Mouse (Mus musculus) midbrain, embryonic 12.5 days (tissue): Measurements from ENCODE around the gene Vgll4. TPM values are rescaled to one million over a fixed set of nuclear protein-coding genes. Genes with fewer than 3 reads are reported as not detected.

Experiments used
- ATAC-seq: fragments of 200-750 bp; cut with Nextera tagmentation; 2 replicates; pipeline ENCODE4 v1.8.0; 2017; ENCODE audit warnings: low read depth, moderate TSS enrichment, moderate library complexity; ENCODE audit not compliant: low FRiP score
- H3K27ac ChIP-seq: fragments of 300-500 bp; sonication (generic); replicated peaks from 2 replicates; pipeline ENCODE4 v1.5.1; 2016; ENCODE audit warnings: mild to moderate bottlenecking
- H3K27me3 ChIP-seq: fragments of 300-500 bp; sonication (generic); 2 replicates; pipeline ENCODE4 v1.6.1; 2016; ENCODE audit warnings: mild to moderate bottlenecking
- H3K36me3 ChIP-seq: fragments of 300-500 bp; sonication (generic); 2 replicates; pipeline ENCODE4 v1.6.1; 2016
- H3K4me1 ChIP-seq: fragments of 300-500 bp; sonication (generic); 2 replicates; pipeline ENCODE4 v1.6.1; 2016
- H3K4me2 ChIP-seq: fragments of 300-500 bp; sonication (generic); replicated peaks from 2 replicates; pipeline ENCODE4 v1.6.1; 2016; ENCODE audit warnings: mild to moderate bottlenecking, moderate library complexity
- H3K4me3 ChIP-seq: fragments of 300-500 bp; sonication (generic); 2 replicates; pipeline ENCODE4 v1.5.1; 2016; ENCODE audit warnings: mild to moderate bottlenecking
- H3K9ac ChIP-seq: fragments of 300-500 bp; sonication (generic); replicated peaks from 2 replicates; pipeline ENCODE4 v1.6.1; 2016; ENCODE audit warnings: mild to moderate bottlenecking, moderate library complexity
- H3K9me3 ChIP-seq: fragments of 300-500 bp; sonication (generic); 2 replicates; pipeline ENCODE4 v1.6.1; 2016; ENCODE audit warnings: mild to moderate bottlenecking
- WGBS: fragments of 180-500 bp; shearing (Covaris S2); methylation state at CpG from one replicate; pipeline ENCODE4 v1.1.7; 2016; 5-methylcytosine and 5-hydroxymethylcytosine counted together
- polyA plus RNA-seq: library from polyadenylated mRNA; unstranded; fragments of >200 nt; fragmentation: Nextera tagmentation; extraction: Ambion mirVana; gene quantifications from 2 replicates; pipeline ENCODE4 v1.2.1, GENCODE M21; 2016

Vgll4 gene
- polyA plus RNA-seq, 1 experiment from 2014 or later = 85.6 TPM

DNA sequence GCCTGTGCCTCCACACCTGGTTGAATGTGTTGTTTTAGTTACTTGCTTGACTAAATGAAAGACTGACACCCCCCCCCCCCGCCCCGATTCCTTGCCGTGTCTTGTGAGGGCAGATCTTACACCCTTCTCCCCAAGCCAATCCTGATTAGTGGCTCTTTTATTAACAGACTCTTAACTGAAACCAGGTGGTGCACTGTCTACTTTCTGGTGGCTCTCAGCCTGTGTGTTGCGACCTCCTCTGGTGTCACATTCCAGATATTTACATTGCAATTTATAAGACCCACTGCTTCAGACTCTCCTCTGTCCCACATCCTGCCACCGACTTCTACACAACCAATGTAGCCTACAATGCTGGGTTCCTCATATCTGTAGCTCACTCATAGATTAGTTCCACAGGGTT lies 27.7 kb upstream of the Vgll4 start:
- Histone ChIP-seq H3K27me3 (no peaks in the 10 kb centered on the region), H3K27ac (no peak overlapping the region), H3K9ac (no peak overlapping the region), H3K9me3 (no peaks in the 10 kb centered on the region), H3K4me2 (no peak overlapping the region), H3K36me3 (0 out of 2 replicates have a peak, but pooled peaks cover 4% of the 10 kb centered on the region), H3K4me1 (no peaks in the 10 kb centered on the region), H3K4me3 (no peak overlapping the region)
- 75% methylated on average over 5 of the region's 5 CpGs for WGBS
- ATAC-seq = no peak

DNA sequence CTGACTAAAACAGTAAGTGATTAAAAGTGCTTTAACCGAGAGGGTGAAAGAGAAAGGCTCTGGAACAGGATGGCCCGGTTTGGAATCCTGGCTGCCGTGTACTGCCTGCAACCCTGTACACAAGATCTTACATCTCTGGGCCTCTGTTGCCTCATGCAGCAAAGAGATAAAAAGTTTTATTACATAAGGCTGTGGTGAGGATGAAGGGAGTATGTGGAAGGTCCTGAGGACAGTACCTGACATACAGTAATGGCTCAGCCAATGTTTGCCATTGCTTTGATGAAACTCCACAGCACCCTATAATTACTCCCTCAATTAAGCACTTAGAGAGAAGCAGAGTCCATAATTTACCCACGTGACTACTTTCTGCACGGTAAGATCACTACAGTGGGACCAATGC lies 27.1 kb upstream of the Vgll4 start:
- no peak overlapping the region for H3K4me3 ChIP-seq
- 90% methylated on average over 5 of the region's 5 CpGs for WGBS
- H3K9me3 ChIP-seq = no peaks in the 10 kb centered on the region
- 0 out of 2 replicates have a peak, but pooled peaks cover 4% of the 10 kb centered on the region for H3K36me3 ChIP-seq
- H3K4me1 ChIP-seq = no peaks in the 10 kb centered on the region
- no peak overlapping the region for H3K4me2 ChIP-seq
- ATAC-seq = no peak
- no peak overlapping the region for H3K27ac ChIP-seq
- H3K27me3 ChIP-seq = no peaks in the 10 kb centered on the region
- no peak overlapping the region for H3K9ac ChIP-seq

DNA sequence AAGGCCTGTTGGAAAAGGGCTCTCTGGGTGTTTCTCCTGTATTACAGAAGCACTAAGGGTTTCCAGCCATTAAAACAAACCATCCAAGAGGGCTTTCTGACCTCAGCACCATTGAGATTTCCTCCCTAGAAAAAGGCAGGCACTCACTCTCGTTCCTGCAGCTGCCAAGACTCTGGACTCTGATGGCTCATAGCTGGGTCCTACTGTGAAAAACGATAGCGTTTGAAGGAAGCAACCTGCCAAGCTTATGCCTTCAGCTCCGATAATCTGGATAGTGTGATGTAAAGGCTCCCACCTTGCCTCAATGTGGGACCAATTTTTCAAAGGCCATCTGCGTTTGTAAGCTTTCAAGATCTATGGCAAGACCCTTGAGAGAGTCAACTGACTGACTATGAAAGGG lies 24.3 kb upstream of the Vgll4 start:
- no peak for ATAC-seq
- Histone ChIP-seq H3K4me1 (no peaks in the 10 kb centered on the region), H3K4me2 (no peak overlapping the region), H3K4me3 (no peak overlapping the region), H3K9ac (no peak overlapping the region), H3K27ac (no peak overlapping the region), H3K9me3 (no peaks in the 10 kb centered on the region), H3K36me3 (no peaks in the 10 kb centered on the region), H3K27me3 (no peaks in the 10 kb centered on the region)
- WGBS = 92% methylated on average over 5 of the region's 5 CpGs

DNA sequence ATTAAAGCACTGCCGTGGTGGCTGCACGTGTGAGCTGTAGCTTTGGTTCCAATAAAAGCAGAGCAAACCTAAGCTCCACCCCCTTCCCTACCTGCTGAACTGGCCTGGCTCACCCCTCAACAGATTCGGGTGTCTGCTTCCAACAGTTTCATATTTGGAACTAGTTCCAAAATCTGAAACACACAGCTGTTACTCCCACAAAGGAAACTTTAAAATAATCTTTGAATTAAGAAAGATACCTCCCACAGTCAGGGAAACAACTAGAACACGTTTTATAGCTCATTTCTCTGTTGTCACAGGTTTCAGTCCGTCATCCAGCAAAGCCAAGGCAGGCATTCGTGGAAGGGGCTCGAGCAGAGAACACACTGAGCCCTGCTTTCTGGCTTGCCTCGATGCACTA lies 23.9 kb upstream of the Vgll4 start:
- H3K27me3 ChIP-seq = no peaks in the 10 kb centered on the region
- H3K9ac ChIP-seq = no peak overlapping the region
- WGBS = 81% methylated on average over 8 of the region's 8 CpGs
- no peak overlapping the region for H3K4me3 ChIP-seq
- H3K27ac ChIP-seq = no peak overlapping the region
- 0 out of 2 replicates have a peak, but pooled peaks cover 2% of the 10 kb centered on the region for H3K4me1 ChIP-seq
- no peak for ATAC-seq
- H3K9me3 ChIP-seq = no peaks in the 10 kb centered on the region
- no peak overlapping the region for H3K4me2 ChIP-seq
- H3K36me3 ChIP-seq = no peaks in the 10 kb centered on the region

DNA sequence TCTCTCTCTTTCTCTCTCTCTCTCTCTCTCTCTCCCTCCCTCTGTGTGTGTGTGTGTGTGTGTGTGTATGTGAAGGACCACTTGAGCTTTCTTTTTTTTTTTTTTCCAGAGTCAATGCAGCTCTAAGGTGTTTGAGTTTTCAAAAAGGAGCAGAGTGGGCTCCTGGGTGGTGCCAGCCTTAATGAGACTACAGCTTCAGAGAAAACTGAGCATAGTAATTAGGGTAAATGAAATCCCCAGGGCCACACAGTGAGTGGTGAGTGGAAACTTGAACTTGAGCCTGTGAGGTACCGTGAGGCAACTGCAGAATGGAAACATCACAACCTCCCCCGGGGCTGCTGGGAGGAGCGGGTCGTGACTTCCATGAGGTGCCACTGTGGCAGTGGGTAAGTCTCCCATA lies 22.1 kb upstream of the Vgll4 start:
- H3K4me3 ChIP-seq = no peak overlapping the region
- H3K36me3 ChIP-seq = no peaks in the 10 kb centered on the region
- no peak overlapping the region for H3K9ac ChIP-seq
- no peaks in the 10 kb centered on the region for H3K27me3 ChIP-seq
- no peak for ATAC-seq
- no peak overlapping the region for H3K4me2 ChIP-seq
- 0 out of 2 replicates have a peak, but pooled peaks cover 3% of the 10 kb centered on the region for H3K4me1 ChIP-seq
- WGBS = 94% methylated on average over 4 of the region's 4 CpGs
- no peak overlapping the region for H3K27ac ChIP-seq
- no peaks in the 10 kb centered on the region for H3K9me3 ChIP-seq

DNA sequence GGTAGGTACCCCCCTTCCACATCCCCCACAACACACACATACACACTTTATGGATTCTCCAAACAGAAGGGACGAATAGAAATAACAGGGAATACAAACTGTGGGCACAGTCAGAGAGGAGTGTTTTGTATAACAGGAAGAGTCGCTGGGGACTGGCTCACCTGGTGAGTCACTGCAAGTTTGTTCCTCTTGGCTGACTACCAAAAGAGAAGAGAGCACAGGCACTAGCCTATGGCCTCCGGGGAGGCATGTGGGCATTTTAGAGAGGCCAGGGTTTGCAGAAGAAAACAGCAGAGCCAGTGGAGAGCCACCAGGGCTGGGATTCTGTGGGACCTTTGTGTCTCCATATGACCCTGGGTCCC lies 18.8 kb upstream of the Vgll4 start:
- H3K36me3 ChIP-seq = no peaks in the 10 kb centered on the region
- WGBS = 83% methylated on average over 3 of the region's 3 CpGs
- H3K27me3 ChIP-seq = no peaks in the 10 kb centered on the region
- H3K4me2 ChIP-seq = no peak overlapping the region
- no peak overlapping the region for H3K4me3 ChIP-seq
- no peak for ATAC-seq
- no peaks in the 10 kb centered on the region for H3K9me3 ChIP-seq
- H3K9ac ChIP-seq = no peak overlapping the region
- H3K27ac ChIP-seq = no peak overlapping the region
- H3K4me1 ChIP-seq = 0 out of 2 replicates have a peak, but pooled peaks cover 3% of the 10 kb centered on the region

DNA sequence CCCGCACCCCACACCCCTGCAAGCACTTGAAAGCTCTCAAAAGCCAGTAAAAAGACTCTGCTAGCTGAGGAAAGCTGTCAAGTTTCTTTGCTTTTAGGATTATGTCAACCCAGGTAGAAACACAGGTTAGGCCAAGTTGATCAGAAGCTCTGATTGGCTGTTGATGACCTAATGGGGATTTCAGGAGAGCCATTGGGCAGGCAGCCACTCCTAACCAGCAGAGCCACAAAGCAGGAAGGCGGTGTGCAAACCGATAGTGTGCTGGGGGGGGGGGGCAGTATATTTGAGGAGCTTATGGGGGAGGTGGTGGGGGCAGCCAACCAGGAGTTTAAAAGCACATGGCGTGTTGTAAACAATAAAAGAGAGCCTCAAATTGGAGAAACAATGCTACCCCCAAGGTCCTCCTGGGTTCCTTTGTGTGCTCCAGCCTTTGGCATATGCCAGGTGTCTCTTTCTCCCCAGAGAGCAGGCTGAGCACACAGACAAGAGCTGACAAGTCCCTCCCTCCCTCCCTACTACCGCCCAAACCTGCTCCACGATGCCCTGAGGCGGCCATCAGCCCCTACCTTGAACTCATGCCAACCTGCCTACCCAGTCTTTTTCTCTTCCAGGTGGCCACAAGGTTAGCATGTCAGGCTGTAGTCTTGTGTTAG lies 18.3 kb upstream of the Vgll4 start:
- Histone ChIP-seq H3K36me3 (no peaks in the 10 kb centered on the region), H3K9me3 (no peaks in the 10 kb centered on the region), H3K4me1 (0 out of 2 replicates have a peak, but pooled peaks cover 3% of the 10 kb centered on the region), H3K27ac (no peak overlapping the region), H3K4me3 (no peak overlapping the region), H3K27me3 (peaks cover 1% of the 10 kb centered on the region; the same call in 1 of the 2 replicates), H3K4me2 (no peak overlapping the region), H3K9ac (no peak overlapping the region)
- ATAC-seq = no peak
- WGBS = 71% methylated on average over 7 of the region's 7 CpGs

DNA sequence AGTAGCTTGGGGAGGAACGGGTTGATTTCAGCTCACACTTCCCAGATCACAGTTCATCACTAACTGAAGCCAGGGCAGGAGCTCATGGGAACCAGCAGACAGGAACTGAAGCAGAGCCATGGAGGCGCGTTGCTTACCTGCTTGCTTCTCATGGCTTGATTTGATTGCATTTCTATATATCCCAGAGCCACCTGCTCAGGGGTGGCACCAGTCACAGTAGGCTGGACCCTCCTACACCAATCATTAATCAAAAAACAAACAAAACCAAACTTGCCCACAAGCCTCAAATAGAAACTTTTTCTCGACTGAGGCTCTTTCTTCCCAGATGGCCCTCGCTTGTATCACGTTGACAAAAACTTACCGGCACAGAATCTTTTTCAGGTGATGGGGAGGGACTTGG lies 12.9 kb upstream of the Vgll4 start:
- Histone ChIP-seq H3K4me2 (no peak overlapping the region), H3K4me3 (no peak overlapping the region), H3K27ac (no peak overlapping the region), H3K9ac (no peak overlapping the region), H3K4me1 (no peaks in the 10 kb centered on the region), H3K27me3 (peaks cover 8% of the 10 kb centered on the region; the same call in 1 of the 2 replicates), H3K9me3 (no peaks in the 10 kb centered on the region), H3K36me3 (no peaks in the 10 kb centered on the region)
- ATAC-seq = no peak
- 83% methylated on average over 7 of the region's 7 CpGs for WGBS

DNA sequence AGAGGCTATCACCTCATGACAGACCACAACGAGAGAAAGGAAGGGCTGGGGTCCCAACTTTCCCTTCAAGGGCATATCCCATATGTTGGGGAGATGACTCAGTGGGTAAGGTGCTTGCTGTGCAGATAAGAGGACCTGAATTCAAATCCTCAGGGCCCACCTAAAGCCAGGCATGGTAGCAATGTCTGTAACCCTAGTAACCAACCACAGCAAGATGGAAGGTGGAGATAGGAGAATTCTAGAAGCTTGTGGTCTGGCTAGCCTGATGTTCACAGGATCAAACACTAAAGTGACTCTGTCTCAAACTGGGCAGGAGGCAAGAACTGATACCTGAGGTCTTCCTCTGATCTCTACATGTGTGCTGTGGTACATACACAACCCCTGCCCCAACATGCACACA lies 9.9 kb upstream of the Vgll4 start:
- no peaks in the 10 kb centered on the region for H3K4me1 ChIP-seq
- no peak overlapping the region for H3K4me2 ChIP-seq
- H3K27ac ChIP-seq = no peak overlapping the region
- peaks cover 8% of the 10 kb centered on the region; the same call in 1 of the 2 replicates for H3K27me3 ChIP-seq
- ATAC-seq = no peak
- 82% methylated on average over 1 of the region's 1 CpGs for WGBS
- no peak overlapping the region for H3K4me3 ChIP-seq
- H3K9me3 ChIP-seq = no peaks in the 10 kb centered on the region
- no peak overlapping the region for H3K9ac ChIP-seq
- H3K36me3 ChIP-seq = no peaks in the 10 kb centered on the region

DNA sequence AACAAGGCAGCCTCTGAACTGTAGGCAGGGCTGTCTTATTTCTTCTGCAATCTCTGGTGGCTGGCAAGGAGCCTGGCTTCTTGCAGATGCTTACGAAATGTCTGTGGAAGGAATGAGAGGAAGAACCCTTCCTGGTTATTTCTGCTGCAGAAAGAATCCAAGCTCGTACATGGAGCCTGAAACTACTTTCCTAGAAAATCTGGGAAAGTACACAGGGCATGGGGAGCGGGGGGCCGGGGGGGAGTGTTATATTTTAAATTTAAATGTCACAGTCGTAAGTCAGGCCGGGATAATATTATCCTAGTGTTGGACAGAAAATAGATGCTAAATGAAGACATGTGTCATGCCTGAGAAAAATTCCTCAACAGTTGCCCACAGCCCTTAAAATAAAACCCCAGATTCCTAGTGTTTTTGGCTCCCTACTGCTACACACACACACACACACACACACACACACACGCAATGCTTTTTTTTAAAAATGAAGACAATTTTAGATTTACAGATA lies 7.2 kb upstream of the Vgll4 start:
- Histone ChIP-seq H3K4me2 (no peak overlapping the region), H3K4me3 (no peak overlapping the region), H3K4me1 (no peaks in the 10 kb centered on the region), H3K9me3 (no peaks in the 10 kb centered on the region), H3K27ac (no peak overlapping the region), H3K9ac (no peak overlapping the region), H3K36me3 (no peaks in the 10 kb centered on the region), H3K27me3 (peaks cover 5% of the 10 kb centered on the region; the same call in 1 of the 2 replicates)
- no peak for ATAC-seq
- 81% methylated on average over 7 of the region's 7 CpGs for WGBS

DNA sequence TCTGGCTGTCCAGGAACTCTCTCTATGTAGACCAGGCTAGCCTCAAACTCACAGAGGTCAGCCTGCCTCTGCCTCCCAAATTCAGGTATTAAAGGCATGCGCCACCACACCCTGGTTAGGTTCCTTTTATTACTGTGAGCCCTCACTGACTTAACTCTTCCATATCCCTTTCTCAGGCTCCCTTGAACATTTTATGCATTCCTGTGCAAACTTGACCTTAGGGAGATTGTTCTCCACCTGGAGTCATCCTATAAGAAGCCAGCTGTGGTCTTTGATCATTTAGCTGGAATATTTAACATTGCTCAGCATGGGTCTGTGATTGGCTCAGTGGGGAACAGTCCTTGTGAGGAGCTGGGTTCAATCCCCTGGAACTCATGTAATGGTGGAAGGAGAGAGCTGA lies 4.5 kb upstream of the Vgll4 start:
- no peak overlapping the region for H3K9ac ChIP-seq
- H3K4me3 ChIP-seq = no peak overlapping the region
- H3K9me3 ChIP-seq = no peaks in the 10 kb centered on the region
- H3K4me2 ChIP-seq = no peak overlapping the region
- peaks cover 30% of the 10 kb centered on the region for H3K27me3 ChIP-seq
- no peaks in the 10 kb centered on the region for H3K36me3 ChIP-seq
- H3K4me1 ChIP-seq = peaks cover 8% of the 10 kb centered on the region
- H3K27ac ChIP-seq = no peak overlapping the region
- no peak for ATAC-seq
- WGBS = 94% methylated on average over 1 of the region's 1 CpGs

DNA sequence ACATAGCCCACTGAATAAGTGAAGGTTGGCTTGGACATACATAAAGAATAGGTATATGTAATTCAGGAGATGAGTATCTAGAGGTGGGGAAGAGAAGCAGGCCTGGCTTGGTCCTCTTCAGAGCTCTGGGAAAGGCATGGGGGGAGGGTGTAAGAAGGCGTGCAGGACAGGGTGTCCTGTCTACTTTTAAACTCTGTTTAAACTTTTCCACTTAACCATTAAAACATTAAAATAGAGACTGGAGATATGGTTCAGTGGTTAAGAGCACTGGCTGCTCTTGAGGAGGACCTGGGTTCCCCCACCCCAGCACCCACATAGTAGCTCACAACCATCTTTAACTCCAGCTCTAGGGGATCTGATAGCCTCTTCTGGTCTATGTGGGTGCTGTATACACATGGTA lies 3.2 kb upstream of the Vgll4 start:
- no peaks in the 10 kb centered on the region for H3K9me3 ChIP-seq
- peaks cover 14% of the 10 kb centered on the region for H3K4me1 ChIP-seq
- H3K27ac ChIP-seq = no peak overlapping the region
- H3K9ac ChIP-seq = no peak overlapping the region
- no peaks in the 10 kb centered on the region for H3K36me3 ChIP-seq
- no peak for ATAC-seq
- no peak overlapping the region for H3K4me3 ChIP-seq
- WGBS = 81% methylated on average over 1 of the region's 1 CpGs
- H3K27me3 ChIP-seq = peaks cover 44% of the 10 kb centered on the region
- no peak overlapping the region for H3K4me2 ChIP-seq

DNA sequence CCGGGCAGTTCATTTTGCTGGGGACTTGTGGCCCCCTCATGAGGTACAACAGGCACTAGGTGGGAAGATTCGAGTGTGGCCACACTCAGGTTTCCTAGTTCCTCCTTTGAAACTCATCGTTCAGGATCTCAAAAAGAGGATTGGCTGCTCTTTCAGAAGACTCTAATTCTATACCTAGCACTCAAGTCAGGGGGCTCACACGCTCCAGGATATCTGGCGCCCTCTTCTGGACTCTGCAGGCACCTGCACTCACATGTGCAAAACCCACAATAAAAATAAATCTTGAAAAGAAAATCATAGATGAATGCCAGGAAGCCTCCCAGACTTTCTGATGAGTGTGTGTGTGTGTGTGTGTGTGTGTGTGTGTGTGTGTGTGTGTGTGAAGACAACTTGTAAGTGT lies 1.1 kb upstream of the Vgll4 start:
- peaks cover 64% of the 10 kb centered on the region for H3K27me3 ChIP-seq
- H3K4me3 ChIP-seq = no peak overlapping the region
- ATAC-seq = no peak
- no peak overlapping the region for H3K4me2 ChIP-seq
- H3K36me3 ChIP-seq = no peaks in the 10 kb centered on the region
- no peaks in the 10 kb centered on the region for H3K9me3 ChIP-seq
- 73% methylated on average over 5 of the region's 5 CpGs for WGBS
- no peak overlapping the region for H3K27ac ChIP-seq
- peaks cover 17% of the 10 kb centered on the region for H3K4me1 ChIP-seq
- no peak overlapping the region for H3K9ac ChIP-seq
